Mouse (Mus musculus) CH12.LX (cell line): Measurements from ENCODE around the gene Fads1. TPM values are rescaled to one million over a fixed set of nuclear protein-coding genes. Genes with fewer than 3 reads are reported as not detected.
"Not testable (repeated sequence)": the region's sequence is repeated elsewhere in the genome, so short reads cannot be mapped to it uniquely, and the experiment has no call there.

Experiments used
- DNase-seq: peaks from one replicate; pipeline ENCODE4 v3.0.0-alpha.2; 2013; ENCODE audit errors: extremely low read depth
- H3K27ac ChIP-seq: 2 replicates; pipeline ENCODE4 v1.5.1; 2012; ENCODE audit warnings: low read depth, mild to moderate bottlenecking, control low read depth, moderate library complexity; ENCODE audit not compliant: insufficient read depth
- H3K27me3 ChIP-seq: replicated peaks from 2 replicates; pipeline ENCODE3; 2012; ENCODE audit warnings: inconsistent platforms
- H3K36me3 ChIP-seq, 2 experiments: replicated peaks in 1 of 2; 2 replicates each; pipeline versions ENCODE3 to v1.6.1; 2012; ENCODE audit warnings: inconsistent platforms in 1 of 2, low read length in 1 of 2, mild to moderate bottlenecking in 1 of 2, mixed read lengths in 1 of 2, moderate library complexity in 1 of 2; ENCODE audit not compliant: control insufficient read depth in 1 of 2, insufficient read depth in 1 of 2
- H3K4me1 ChIP-seq, 2 experiments: 2 replicates each; pipeline ENCODE4 v1.6.1; 2012; ENCODE audit warnings: inconsistent platforms in 1 of 2, moderate library complexity in 1 of 2; ENCODE audit not compliant: insufficient read depth in 2 of 2, control insufficient read depth in 1 of 2
- H3K4me2 ChIP-seq: 2 replicates; pipeline ENCODE4 v1.6.1; 2012; ENCODE audit warnings: low read depth, mild to moderate bottlenecking, control low read depth; ENCODE audit not compliant: poor library complexity, insufficient read depth, severe bottlenecking
- H3K4me3 ChIP-seq, 3 experiments: fragments of 150-350 bp in 1 of 3; sonication (generic) in 1 of 3; replicated peaks in 1 of 3; 2 replicates each; pipeline versions ENCODE3 to v1.5.1; 2011 to 2012; ENCODE audit warnings: low read depth in 2 of 3, low read length in 2 of 3, mild to moderate bottlenecking in 2 of 3, moderate library complexity in 2 of 3, control low read depth in 1 of 3, improper control_type of control experiment in 1 of 3, inconsistent platforms in 1 of 3, mixed read lengths in 1 of 3; ENCODE audit not compliant: poor library complexity in 1 of 3
- H3K79me2 ChIP-seq: replicated peaks from 2 replicates; pipeline ENCODE4 v1.6.1; 2012; ENCODE audit warnings: mild to moderate bottlenecking, moderate library complexity; ENCODE audit not compliant: control insufficient read depth, poor library complexity, insufficient read depth, severe bottlenecking; ENCODE audit errors: extremely low read depth
- H3K9ac ChIP-seq: 2 replicates; pipeline ENCODE4 v1.6.1; 2012; ENCODE audit warnings: low read depth, mild to moderate bottlenecking, control low read depth, moderate library complexity; ENCODE audit not compliant: insufficient read depth
- H3K9me3 ChIP-seq: replicated peaks from 2 replicates; pipeline ENCODE3; 2012; ENCODE audit warnings: low read length, inconsistent platforms, mixed read lengths
- CHD2 ChIP-seq: IDR thresholded peaks from 2 replicates; pipeline ENCODE4 v1.6.1; 2011; ENCODE audit warnings: low read length, improper control_type of control experiment
- EP300 ChIP-seq: IDR thresholded peaks from 2 replicates; pipeline ENCODE4 v1.6.1; 2011; ENCODE audit warnings: low read length, improper control_type of control experiment
- HCFC1 ChIP-seq: IDR thresholded peaks from 2 replicates; pipeline ENCODE4 v1.6.1; 2012; ENCODE audit warnings: low read depth, mild to moderate bottlenecking, inconsistent platforms, low read length, improper control_type of control experiment
- IRF4 ChIP-seq: IDR thresholded peaks from 2 replicates; pipeline ENCODE4 v1.6.1; 2014; ENCODE audit warnings: low read depth, mild to moderate bottlenecking, inconsistent platforms, low read length, improper control_type of control experiment
- JUN ChIP-seq: IDR thresholded peaks from 2 replicates; pipeline ENCODE4 v1.6.1; 2011; ENCODE audit warnings: low read depth, mild to moderate bottlenecking, low read length, improper control_type of control experiment, moderate library complexity; ENCODE audit not compliant: insufficient read depth
- MAX ChIP-seq: IDR thresholded peaks from 2 replicates; pipeline ENCODE4 v1.6.1; 2011; ENCODE audit warnings: low read length, improper control_type of control experiment
- MAZ ChIP-seq: IDR thresholded peaks from 2 replicates; pipeline ENCODE4 v1.6.1; 2012; ENCODE audit warnings: low read depth, mild to moderate bottlenecking, inconsistent platforms, low read length, improper control_type of control experiment, moderate library complexity
- POLR2A ChIP-seq: IDR thresholded peaks from 2 replicates; pipeline ENCODE4 v1.6.1; 2011; ENCODE audit warnings: low read depth, mild to moderate bottlenecking, improper control_type of control experiment, low read length
- SMC3 ChIP-seq: IDR thresholded peaks from 2 replicates; pipeline ENCODE4 v1.6.1; 2011; ENCODE audit warnings: low read depth, low read length, improper control_type of control experiment
- TBP ChIP-seq: conservative IDR thresholded peaks from 2 replicates; pipeline ENCODE4 v1.6.1; 2011; ENCODE audit warnings: low read depth, low read length, improper control_type of control experiment
- TCF12 ChIP-seq: IDR thresholded peaks from 2 replicates; pipeline ENCODE4 v1.6.1; 2014; ENCODE audit warnings: low read depth, mild to moderate bottlenecking, inconsistent platforms, low read length, improper control_type of control experiment
- USF1 ChIP-seq: IDR thresholded peaks from 2 replicates; pipeline ENCODE4 v1.6.1; 2014; ENCODE audit warnings: low read depth, mild to moderate bottlenecking, inconsistent platforms, low read length, improper control_type of control experiment
- ZKSCAN1 ChIP-seq: IDR thresholded peaks from 2 replicates; pipeline ENCODE4 v1.6.1; 2012; ENCODE audit warnings: low read depth, inconsistent platforms, low read length, improper control_type of control experiment, borderline replicate concordance
- ZMIZ1 ChIP-seq: IDR thresholded peaks from 2 replicates; pipeline ENCODE4 v1.6.1; 2012; ENCODE audit warnings: low read depth, mild to moderate bottlenecking, inconsistent platforms, low read length, improper control_type of control experiment
- dilution Hi-C: fragments of 300-500 bp; cut with MboI; formaldehyde crosslinking; loops from 2 replicates; pipeline ENCODE4 v1.14.3; 2020; ENCODE audit warnings: low sequenced_read_pairs; ENCODE audit not compliant: extremely low pct_unique_long_range_greater_than_20kb, extremely low pct_ligation_motif_present
- in situ Hi-C: fragments of 300-500 bp; cut with MboI; formaldehyde crosslinking; loops from 3 replicates; pipeline ENCODE4 v1.14.3; 2019; ENCODE audit warnings: low sequenced_read_pairs, low pct_ligation_motif_present, low pct_unique_long_range_greater_than_20kb, mixed read lengths
- polyA plus RNA-seq: library from polyadenylated mRNA; unstranded; fragments of >175 nt; gene quantifications from 2 replicates; pipeline ENCODE4 v1.2.1, GENCODE M21; 2012; ENCODE audit warnings: low read depth; ENCODE audit not compliant: insufficient read length
- total RNA-seq, 2 experiments: library from RNA; depleted of rRNA; stranded (reverse); fragments of 300-350 nt in 1 of 2; fragments of >200 nt in 1 of 2; gene quantifications; 2 replicates each; pipeline ENCODE4 v1.2.3; 2012 to 2014

The Fads1 gene
- total and polyA plus RNA-seq, 3 experiments: 30.6 to 44.7 (median 37.2) TPM

DNA sequence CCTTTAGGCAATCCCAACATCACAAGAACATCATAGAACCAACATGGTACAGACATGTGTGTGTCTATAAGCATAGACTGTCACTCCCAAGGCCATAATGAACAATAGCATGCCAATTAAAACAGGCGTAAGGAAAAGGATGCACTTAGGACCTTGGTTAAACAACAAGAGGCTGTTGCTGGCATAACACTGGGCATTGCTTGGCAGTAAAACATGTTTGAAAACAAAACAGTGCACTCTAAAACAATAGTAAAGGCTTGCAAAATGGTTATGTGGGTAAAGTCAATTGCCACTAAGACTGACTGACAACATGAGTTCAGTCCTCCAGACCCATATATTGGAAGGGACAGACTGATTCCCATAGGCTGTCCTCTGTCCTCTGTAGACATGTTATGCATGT, 14.7 kb upstream of the Fads1 start:
- no peaks in the 10 kb centered on the region for H3K36me3 ChIP-seq
- no peaks in the 10 kb centered on the region for H3K79me2 ChIP-seq
- no peak overlapping the region for H3K4me3 ChIP-seq
- TF ChIP-seq ZKSCAN1: no peak
- TF ChIP-seq HCFC1: no peak
- TF ChIP-seq MAX: no peak
- TF ChIP-seq EP300: no peak
- TF ChIP-seq TCF12: no peak
- no peaks in the 10 kb centered on the region for H3K27me3 ChIP-seq
- H3K27ac ChIP-seq: no peak overlapping the region
- H3K4me2 ChIP-seq: no peak overlapping the region
- H3K4me1 ChIP-seq: peaks cover 3 to 18% of the 10 kb centered on the region in 2 experiments
- in situ Hi-C loops: no loop called here
- DNase-seq: no peak
- dilution Hi-C loops: no loop called here
- no peak overlapping the region for H3K9ac ChIP-seq
- no peaks in the 10 kb centered on the region for H3K9me3 ChIP-seq

DNA sequence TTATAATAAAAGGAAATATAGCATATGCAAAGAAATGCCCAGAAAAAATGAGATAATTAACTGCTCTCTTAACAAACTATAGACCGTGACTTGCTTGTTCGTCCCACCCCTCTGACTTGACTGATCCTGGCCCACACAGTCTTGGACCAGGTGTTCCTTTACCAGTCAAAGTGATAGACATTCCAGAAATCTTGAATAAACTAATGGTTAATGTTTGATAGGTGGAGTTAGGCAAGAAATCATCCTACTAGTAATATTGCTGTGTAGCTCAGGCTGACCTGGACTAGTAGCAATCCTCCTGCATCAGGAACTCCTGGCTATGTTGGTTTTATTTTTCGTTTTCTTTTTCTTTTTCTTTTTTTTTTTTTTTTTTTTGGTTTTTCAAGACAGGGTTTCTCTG, 14.2 kb upstream of the Fads1 start:
- in situ Hi-C loops (no loop called here), dilution Hi-C loops (no loop called here)
- no peak overlapping the region for H3K4me2 ChIP-seq
- H3K9ac ChIP-seq: no peak overlapping the region
- H3K27me3 ChIP-seq: no peaks in the 10 kb centered on the region
- no peaks in the 10 kb centered on the region for H3K9me3 ChIP-seq
- H3K36me3 ChIP-seq: no peaks in the 10 kb centered on the region
- no peak overlapping the region for H3K4me3 ChIP-seq
- DNase-seq: no peak
- no peaks in the 10 kb centered on the region for H3K79me2 ChIP-seq
- peaks cover 6 to 23% of the 10 kb centered on the region in 2 experiments for H3K4me1 ChIP-seq
- TF ChIP-seq ZMIZ1 (no peak), SMC3 (no peak), USF1 (no peak), MAZ (no peak)
- H3K27ac ChIP-seq: no peak overlapping the region

DNA sequence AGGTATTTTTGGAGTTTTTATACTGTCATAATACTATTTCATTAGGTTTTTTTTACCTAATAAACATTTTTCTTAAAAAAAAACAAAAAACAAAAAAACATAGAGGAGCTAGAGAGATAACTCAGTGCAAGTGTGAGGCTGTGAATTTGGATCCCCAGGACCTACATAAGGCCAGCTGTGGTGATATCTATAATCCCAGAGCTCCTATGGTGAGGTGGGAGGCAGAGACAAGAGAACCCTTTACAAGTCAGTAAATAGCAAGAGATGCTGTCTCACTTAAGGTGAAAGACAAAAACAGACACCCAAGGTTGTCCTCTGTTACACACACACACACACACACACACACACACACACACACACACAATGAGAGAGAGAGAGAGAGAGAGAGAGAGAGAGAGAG, 13.5 kb upstream of the Fads1 start:
- Histone ChIP-seq H3K27me3 (no peaks in the 10 kb centered on the region), H3K4me1 (peaks cover 6 to 30% of the 10 kb centered on the region in 2 experiments), H3K4me2 (no peak overlapping the region), H3K79me2 (no peaks in the 10 kb centered on the region), H3K9me3 (no peaks in the 10 kb centered on the region), H3K4me3 (no peak overlapping the region), H3K36me3 (no peaks in the 10 kb centered on the region), H3K27ac (no peak overlapping the region), H3K9ac (no peak overlapping the region)
- dilution Hi-C loops: no loop called here
- TF ChIP-seq CHD2 (no peak), TBP (no peak), EP300 (no peak), IRF4 (no peak), SMC3 (no peak), MAX (no peak), JUN (no peak), POLR2A (no peak)
- DNase-seq: no peak
- in situ Hi-C loops: no loop called here

DNA sequence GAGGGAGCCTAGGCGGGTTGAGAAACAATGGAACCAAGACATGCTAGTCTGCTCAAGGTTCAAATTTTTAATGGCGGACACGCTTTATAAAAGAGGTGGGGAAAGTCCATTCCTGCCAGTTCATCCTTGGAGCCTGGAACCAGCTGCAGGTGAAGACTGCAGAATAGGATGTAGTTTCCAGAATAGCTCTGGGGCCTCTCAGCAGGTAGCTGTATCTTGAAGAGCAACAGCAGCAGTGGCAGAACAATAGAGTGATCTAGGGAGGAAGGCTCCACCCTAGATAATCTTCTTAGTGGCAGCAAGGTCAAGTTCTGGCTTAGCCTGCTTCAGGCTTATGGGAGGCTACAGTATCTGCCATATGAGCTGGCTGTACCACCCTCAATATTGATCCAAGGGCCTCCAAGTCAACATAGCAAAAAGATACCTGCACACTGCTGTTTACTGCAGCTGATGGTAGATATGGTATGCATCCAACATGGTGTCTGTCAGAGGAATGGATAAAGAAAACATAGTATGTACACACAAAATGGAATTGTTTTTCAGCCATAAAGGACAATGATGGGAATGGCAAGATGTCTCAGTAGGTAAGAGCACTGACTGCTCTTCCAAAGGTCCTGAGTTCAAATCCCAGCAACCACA, 12.9 kb upstream of the Fads1 start:
- H3K27ac ChIP-seq, H3K4me2 ChIP-seq, H3K79me2 ChIP-seq, H3K9ac ChIP-seq, dilution Hi-C loops, H3K4me3 ChIP-seq, H3K9me3 ChIP-seq, DNase-seq, in situ Hi-C loops, H3K36me3 ChIP-seq, H3K27me3 ChIP-seq: not testable (repeated sequence)
- H3K4me1 ChIP-seq: peaks cover 6 to 31% of the 10 kb centered on the region in 2 experiments
